ENCODE assay signal across 8 mouse cellular contexts in genomic region chr10:69870348-69870747, GRCm38 (mm10).
DNase-seq lines count a peak whose midpoint lies in the region; ATAC-seq and TF ChIP-seq lines count a peak whose summit lies in the region.

No protein-coding gene starts in this region.

- peak; percentile 73; the same call in 1 of the 2 replicates for ATAC-seq in megakaryocyte-erythroid progenitor cell, adult 5-6 weeks (replicated peaks; ENCODE audit: low FRiP score, low TSS enrichment, poor library complexity, severe bottlenecking)
- ATAC-seq in activated CD4-positive, CD25-positive, alpha-beta regulatory T cell, adult 4 months, result no peak

- H3K27me3 ChIP-seq in ES-Bruce4 (ENCODE audit: control insufficient read depth, insufficient read depth, low read length, poor library complexity, severe bottlenecking), result no peaks in the 10 kb centered on the region
- H3K27me3 ChIP-seq in small intestine, adult 2 months (ENCODE audit: control insufficient read depth, insufficient read depth, low read length), result no peaks in the 10 kb centered on the region

- DNase-seq in adrenal gland, postnatal 10 days, result peak; percentile 90
- peak; percentile 61 for DNase-seq in embryo, embryonic 11.5 days (ENCODE audit: low read depth, low spot score)
- DNase-seq in heart, postnatal 4 days, result peak; percentile 89
- peak; percentile 51 to 88 for DNase-seq in layer of hippocampus, postnatal 25 days (ENCODE audit: extremely low spot score in 1 of 2, low spot score in 1 of 2)

- WGBS in small intestine, adult 2 months, result 7% methylated on average over 5 of the region's 5 CpGs

- H3K9me3 ChIP-seq in ES-Bruce4 (replicated peaks; ENCODE audit: control insufficient read depth, insufficient read depth, low read length, poor library complexity, severe bottlenecking), result no peaks in the 10 kb centered on the region

- peak; percentile 66 for TF ChIP-seq CTCF in ES-Bruce4 (IDR thresholded peaks at IDR 0.05; ENCODE audit: low read depth, low read length)
- TF ChIP-seq CTCF in small intestine, adult 2 months (IDR thresholded peaks at IDR 0.05; ENCODE audit: extremely low read depth, insufficient read length, insufficient replicate concordance, low read depth, low read length), result peak; percentile 73; the same call in 1 of the 2 replicates

- TF ChIP-seq POLR2A in ES-Bruce4 (IDR thresholded peaks at IDR 0.05; ENCODE audit: insufficient read depth, low read length), result no peak
- TF ChIP-seq POLR2A in small intestine, adult 2 months (IDR thresholded peaks at IDR 0.05; ENCODE audit: low read depth, low read length), result no peak

- H3K27ac ChIP-seq in ES-Bruce4 (ENCODE audit: insufficient read depth, low read length), result no peak overlapping the region
- H3K27ac ChIP-seq in small intestine, adult 2 months (ENCODE audit: insufficient read depth, low read depth, low read length), result no peak overlapping the region

- H3K36me3 ChIP-seq in ES-Bruce4 (ENCODE audit: control insufficient read depth, insufficient read depth, low read length, poor library complexity, severe bottlenecking), result no peaks in the 10 kb centered on the region
- no peaks in the 10 kb centered on the region for H3K36me3 ChIP-seq in small intestine, adult 2 months (ENCODE audit: control insufficient read depth, insufficient read depth, low read length)

- peaks cover 2% of the 10 kb centered on the region for H3K4me1 ChIP-seq in ES-Bruce4 (ENCODE audit: control insufficient read depth, insufficient read depth, low read length)
- H3K4me1 ChIP-seq in small intestine, adult 2 months (ENCODE audit: control insufficient read depth, insufficient read depth, insufficient read length, low read length), result peaks cover 8% of the 10 kb centered on the region; the same call in 1 of the 2 replicates

- H3K9ac ChIP-seq in ES-Bruce4 (ENCODE audit: low read depth, poor library complexity, severe bottlenecking), result no peak overlapping the region

- no peak overlapping the region for H3K4me3 ChIP-seq in ES-Bruce4 (ENCODE audit: low read depth, low read length)
- no peak overlapping the region for H3K4me3 ChIP-seq in small intestine, adult 2 months (ENCODE audit: low read depth, low read length)

- TF ChIP-seq EP300 in ES-Bruce4 (IDR thresholded peaks at IDR 0.05; ENCODE audit: insufficient read depth, low read depth, low read length), result no peak
